Mouse (Mus musculus): ENCODE data around the gene Syt12. TPM values are rescaled to one million over a fixed set of nuclear protein-coding genes. Genes with fewer than 3 reads are reported as not detected.
"Not testable (repeated sequence)": the region's sequence is repeated elsewhere in the genome, so short reads cannot be mapped to it uniquely, and the experiment has no call there.

Gene Syt12
- polyA plus RNA-seq, 1 experiment from 2014 or later, result 1.9 TPM

GRCm38 (mm10) chr19:4455071-4455800 lies 22.0 kb downstream of the Syt12 start:
- Histone ChIP-seq H3K9ac (replicated peaks) (no peak overlapping the region), H3K27ac (replicated peaks) (no peak overlapping the region), H3K27me3 (peaks cover 9% of the 10 kb centered on the region; the same call in 1 of the 2 replicates), H3K4me3 (no peak overlapping the region), H3K9me3 (no peaks in the 10 kb centered on the region), H3K4me1 (0 out of 2 replicates have a peak, but pooled peaks cover 3% of the 10 kb centered on the region), H3K4me2 (replicated peaks) (no peak overlapping the region), H3K36me3 (no peaks in the 10 kb centered on the region)
- WGBS, result 75% methylated on average over 15 of the region's 15 CpGs
- no peak for ATAC-seq (ENCODE audit: low FRiP score, low read depth)

- H3K27ac ChIP-seq (replicated peaks); H3K36me3 ChIP-seq; H3K9ac ChIP-seq (replicated peaks); H3K27me3 ChIP-seq; H3K4me3 ChIP-seq; ATAC-seq (ENCODE audit: low FRiP score, low read depth); H3K4me2 ChIP-seq (replicated peaks); H3K9me3 ChIP-seq; H3K4me1 ChIP-seq: not testable (repeated sequence)
- WGBS, result 76% methylated on average over 1 of the region's 1 CpGs
Observed at GRCm38 (mm10) chr19:4454040-4454439, 23.2 kb downstream of the Syt12 start.

GRCm38 (mm10) chr19:4452525-4452924 lies 24.7 kb downstream of the Syt12 start:
- Histone ChIP-seq H3K4me2 (replicated peaks) (no peak overlapping the region), H3K36me3 (no peaks in the 10 kb centered on the region), H3K4me1 (0 out of 2 replicates have a peak, but pooled peaks cover 3% of the 10 kb centered on the region), H3K27ac (replicated peaks) (no peak overlapping the region), H3K9me3 (no peaks in the 10 kb centered on the region), H3K27me3 (peaks cover 9% of the 10 kb centered on the region; the same call in 1 of the 2 replicates), H3K4me3 (no peak overlapping the region), H3K9ac (replicated peaks) (no peak overlapping the region)
- 43% methylated on average over 4 of the region's 4 CpGs for WGBS
- ATAC-seq (ENCODE audit: low FRiP score, low read depth), result no peak

GRCm38 (mm10) chr19:4451965-4452364 lies 25.3 kb downstream of the Syt12 start:
- 23% methylated on average over 5 of the region's 5 CpGs for WGBS
- Histone ChIP-seq H3K9ac (replicated peaks) (no peak overlapping the region), H3K4me2 (replicated peaks) (no peak overlapping the region), H3K36me3 (no peaks in the 10 kb centered on the region), H3K4me1 (0 out of 2 replicates have a peak, but pooled peaks cover 3% of the 10 kb centered on the region), H3K4me3 (no peak overlapping the region), H3K27ac (replicated peaks) (no peak overlapping the region), H3K9me3 (no peaks in the 10 kb centered on the region), H3K27me3 (peaks cover 9% of the 10 kb centered on the region; the same call in 1 of the 2 replicates)
- ATAC-seq (ENCODE audit: low FRiP score, low read depth), result no peak

GRCm38 (mm10) chr19:4451098-4451497 lies 26.1 kb downstream of the Syt12 start:
- Histone ChIP-seq H3K4me2 (replicated peaks) (no peak overlapping the region), H3K27me3 (peaks cover 2% of the 10 kb centered on the region; the same call in 1 of the 2 replicates), H3K36me3 (no peaks in the 10 kb centered on the region), H3K27ac (replicated peaks) (no peak overlapping the region), H3K9ac (replicated peaks) (no peak overlapping the region), H3K4me3 (no peak overlapping the region), H3K9me3 (no peaks in the 10 kb centered on the region), H3K4me1 (0 out of 2 replicates have a peak, but pooled peaks cover 3% of the 10 kb centered on the region)
- no peak for ATAC-seq (ENCODE audit: low FRiP score, low read depth)
- 68% methylated on average over 8 of the region's 8 CpGs for WGBS

- Histone ChIP-seq H3K4me3 (no peak overlapping the region), H3K27ac (replicated peaks) (no peak overlapping the region), H3K4me2 (replicated peaks) (no peak overlapping the region), H3K9me3 (no peaks in the 10 kb centered on the region), H3K4me1 (0 out of 2 replicates have a peak, but pooled peaks cover 3% of the 10 kb centered on the region), H3K36me3 (no peaks in the 10 kb centered on the region), H3K27me3 (no peaks in the 10 kb centered on the region), H3K9ac (replicated peaks) (no peak overlapping the region)
- 54% methylated on average over 5 of the region's 5 CpGs for WGBS
- no peak for ATAC-seq (ENCODE audit: low FRiP score, low read depth)
Observed at GRCm38 (mm10) chr19:4450666-4451065, 26.6 kb downstream of the Syt12 start.

GRCm38 (mm10) chr19:4449230-4449629 lies 28.0 kb downstream of the Syt12 start:
- H3K27me3 ChIP-seq, result no peaks in the 10 kb centered on the region
- no peak for ATAC-seq (ENCODE audit: low FRiP score, low read depth)
- H3K36me3 ChIP-seq, result no peaks in the 10 kb centered on the region
- no peak overlapping the region for H3K9ac ChIP-seq (replicated peaks)
- no peaks in the 10 kb centered on the region for H3K9me3 ChIP-seq
- 0 out of 2 replicates have a peak, but pooled peaks cover 3% of the 10 kb centered on the region for H3K4me1 ChIP-seq
- no peak overlapping the region for H3K4me3 ChIP-seq
- H3K4me2 ChIP-seq (replicated peaks), result no peak overlapping the region
- WGBS, result 96% methylated on average over 9 of the region's 9 CpGs
- H3K27ac ChIP-seq (replicated peaks), result no peak overlapping the region

- no peak overlapping the region for H3K27ac ChIP-seq (replicated peaks)
- H3K4me3 ChIP-seq, result no peak overlapping the region
- H3K4me1 ChIP-seq, result 0 out of 2 replicates have a peak, but pooled peaks cover 3% of the 10 kb centered on the region
- H3K9me3 ChIP-seq, result no peaks in the 10 kb centered on the region
- H3K27me3 ChIP-seq, result no peaks in the 10 kb centered on the region
- H3K36me3 ChIP-seq, result no peaks in the 10 kb centered on the region
- H3K4me2 ChIP-seq (replicated peaks), result no peak overlapping the region
- no peak overlapping the region for H3K9ac ChIP-seq (replicated peaks)
- 86% methylated on average over 9 of the region's 9 CpGs for WGBS
- no peak for ATAC-seq (ENCODE audit: low FRiP score, low read depth)
Observed at GRCm38 (mm10) chr19:4447445-4447844, 29.8 kb downstream of the Syt12 start.

- Histone ChIP-seq H3K27me3 (no peaks in the 10 kb centered on the region), H3K4me2 (replicated peaks) (no peak overlapping the region), H3K4me3 (no peak overlapping the region), H3K9me3 (no peaks in the 10 kb centered on the region), H3K9ac (replicated peaks) (no peak overlapping the region), H3K27ac (replicated peaks) (no peak overlapping the region), H3K4me1 (peaks cover 2% of the 10 kb centered on the region; the same call in 1 of the 2 replicates), H3K36me3 (no peaks in the 10 kb centered on the region)
- no peak for ATAC-seq (ENCODE audit: low FRiP score, low read depth)
- 82% methylated on average over 8 of the region's 8 CpGs for WGBS
Observed at GRCm38 (mm10) chr19:4446661-4447420, 30.4 kb downstream of the Syt12 start.

GRCm38 (mm10) chr19:4442408-4442807 lies 34.8 kb downstream of the Syt12 start:
- no peaks in the 10 kb centered on the region for H3K9me3 ChIP-seq
- no peak for ATAC-seq (ENCODE audit: low FRiP score, low read depth)
- no peak overlapping the region for H3K9ac ChIP-seq (replicated peaks)
- no peak overlapping the region for H3K27ac ChIP-seq (replicated peaks)
- no peaks in the 10 kb centered on the region for H3K36me3 ChIP-seq
- no peak overlapping the region for H3K4me2 ChIP-seq (replicated peaks)
- no peak overlapping the region for H3K4me3 ChIP-seq
- H3K4me1 ChIP-seq, result peaks cover 22% of the 10 kb centered on the region
- 11% methylated on average over 3 of the region's 3 CpGs for WGBS
- H3K27me3 ChIP-seq, result peaks cover 36% of the 10 kb centered on the region

GRCm38 (mm10) chr19:4441621-4442161 lies 35.6 kb downstream of the Syt12 start:
- Histone ChIP-seq H3K4me1 (peaks cover 22% of the 10 kb centered on the region), H3K4me2 (replicated peaks) (no peak overlapping the region), H3K9ac (replicated peaks) (no peak overlapping the region), H3K27me3 (peaks cover 36% of the 10 kb centered on the region), H3K9me3 (no peaks in the 10 kb centered on the region), H3K36me3 (no peaks in the 10 kb centered on the region), H3K4me3 (no peak overlapping the region), H3K27ac (replicated peaks) (no peak overlapping the region)
- WGBS, result 48% methylated on average over 10 of the region's 10 CpGs
- no peak for ATAC-seq (ENCODE audit: low FRiP score, low read depth)

- no peak overlapping the region for H3K4me3 ChIP-seq
- H3K9me3 ChIP-seq, result no peaks in the 10 kb centered on the region
- 20% methylated on average over 6 of the region's 6 CpGs for WGBS
- no peak overlapping the region for H3K27ac ChIP-seq (replicated peaks)
- peaks cover 22% of the 10 kb centered on the region for H3K4me1 ChIP-seq
- H3K4me2 ChIP-seq (replicated peaks), result no peak overlapping the region
- no peak overlapping the region for H3K9ac ChIP-seq (replicated peaks)
- H3K36me3 ChIP-seq, result no peaks in the 10 kb centered on the region
- no peak for ATAC-seq (ENCODE audit: low FRiP score, low read depth)
- peaks cover 36% of the 10 kb centered on the region for H3K27me3 ChIP-seq
Observed at GRCm38 (mm10) chr19:4441090-4441591, 36.1 kb downstream of the Syt12 start.
